Mouse (Mus musculus): ENCODE results near the gene Dmrta1. TPM values are rescaled to one million over a fixed set of nuclear protein-coding genes. Genes with fewer than 3 reads are reported as not detected.

Gene Dmrta1
- polyA plus RNA-seq (2016; fragmentation: Nextera tagmentation; extraction: Ambion mirVana), result 8.4 and 11.1 TPM in 2 replicates

- no peak within 1 kb of the TSS for H3K9ac ChIP-seq
- 36% methylated on average over 5 of the region's 5 CpGs for WGBS
- H3K4me3 ChIP-seq (replicated peaks), result no peak within 1 kb of the TSS
- H3K4me1 ChIP-seq, result peaks cover 20% of the 10 kb centered on the region
- no peaks in the 10 kb centered on the region for H3K27me3 ChIP-seq
- H3K9me3 ChIP-seq, result no peaks in the 10 kb centered on the region
- no peak within 1 kb of the TSS for H3K4me2 ChIP-seq
- ATAC-seq (ENCODE audit: low FRiP score), result peak; percentile 47; the same call in 1 of the 2 replicates
- no peaks in the 10 kb centered on the region for H3K36me3 ChIP-seq (replicated peaks)
- H3K27ac ChIP-seq, result peak within 1 kb of the TSS; percentile 42
Measured at GRCm38 (mm10) chr4:89679195-89679594, at the start of gene Dmrta1. Dmrta1 (plus strand) TSS chr4:89679436.

- H3K4me3 ChIP-seq (replicated peaks), result no peak overlapping the region
- H3K4me1 ChIP-seq, result no peaks in the 10 kb centered on the region
- peak; percentile 65; the same call in 1 of the 2 replicates for ATAC-seq (ENCODE audit: low FRiP score)
- WGBS, result 7% methylated on average over 3 of the region's 3 CpGs
- H3K27me3 ChIP-seq, result 0 out of 2 replicates have a peak, but pooled peaks cover 3% of the 10 kb centered on the region
- no peak overlapping the region for H3K4me2 ChIP-seq
- H3K27ac ChIP-seq, result 0 out of 2 replicates have a peak overlapping the region, but pooled peaks have one; percentile 2
- no peak overlapping the region for H3K9ac ChIP-seq
- no peaks in the 10 kb centered on the region for H3K36me3 ChIP-seq (replicated peaks)
- H3K9me3 ChIP-seq, result no peaks in the 10 kb centered on the region
Measured at GRCm38 (mm10) chr4:89630374-89631079, 48.7 kb upstream of the Dmrta1 start.

DNA sequence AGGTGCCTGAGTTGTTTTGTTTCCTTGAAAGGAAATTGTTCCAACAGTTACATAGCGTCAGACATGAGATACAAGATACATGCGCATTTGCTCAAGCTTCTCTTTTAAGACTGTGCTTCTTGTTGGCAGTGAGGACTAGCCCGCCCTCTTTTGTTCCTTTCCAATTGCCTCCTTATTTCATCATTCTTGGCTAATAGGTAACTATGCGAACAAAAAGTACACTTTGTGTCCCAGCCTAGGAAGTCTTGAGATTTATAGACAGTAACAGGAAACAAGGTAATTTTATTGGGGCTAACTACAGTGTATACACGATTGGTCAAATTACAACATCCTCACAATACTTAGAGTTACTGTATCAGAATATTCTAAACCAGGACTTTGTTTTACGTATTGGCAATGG is 47.7 kb upstream of the Dmrta1 start:
- WGBS, result 60% methylated on average over 6 of the region's 6 CpGs

GRCm38 (mm10) chr4:89638651-89639050 is 40.6 kb upstream of the Dmrta1 start:
- H3K9me3 ChIP-seq, result no peaks in the 10 kb centered on the region
- H3K36me3 ChIP-seq (replicated peaks), result no peaks in the 10 kb centered on the region
- no peak overlapping the region for H3K9ac ChIP-seq
- 15% methylated on average over 6 of the region's 6 CpGs for WGBS
- H3K4me2 ChIP-seq, result no peak overlapping the region
- no peak for ATAC-seq (ENCODE audit: low FRiP score)
- peaks cover 10% of the 10 kb centered on the region for H3K4me1 ChIP-seq
- H3K27me3 ChIP-seq, result peaks cover 9% of the 10 kb centered on the region; the same call in 1 of the 2 replicates
- 0 out of 2 replicates have a peak overlapping the region, but pooled peaks have one; percentile 13 for H3K27ac ChIP-seq
- no peak overlapping the region for H3K4me3 ChIP-seq (replicated peaks)

More for the DNA sequence above, 47.7 kb upstream of the Dmrta1 start:
- no peaks in the 10 kb centered on the region for H3K36me3 ChIP-seq (replicated peaks)
- peak; percentile 31; the same call in 1 of the 2 replicates for ATAC-seq (ENCODE audit: low FRiP score)
- no peaks in the 10 kb centered on the region for H3K4me1 ChIP-seq
- H3K27ac ChIP-seq, result no peak overlapping the region
- H3K9me3 ChIP-seq, result no peaks in the 10 kb centered on the region
- no peak overlapping the region for H3K4me3 ChIP-seq (replicated peaks)
- H3K9ac ChIP-seq, result no peak overlapping the region
- H3K27me3 ChIP-seq, result peaks cover 5% of the 10 kb centered on the region; the same call in 1 of the 2 replicates
- no peak overlapping the region for H3K4me2 ChIP-seq

GRCm38 (mm10) chr4:89644235-89645115 is 34.8 kb upstream of the Dmrta1 start:
- Histone ChIP-seq H3K27me3 (no peaks in the 10 kb centered on the region), H3K9ac (no peak overlapping the region), H3K4me3 (replicated peaks) (no peak overlapping the region), H3K9me3 (no peaks in the 10 kb centered on the region), H3K4me1 (peaks cover 11% of the 10 kb centered on the region; the same call in 1 of the 2 replicates), H3K36me3 (replicated peaks) (no peaks in the 10 kb centered on the region), H3K27ac (no peak overlapping the region), H3K4me2 (no peak overlapping the region)
- ATAC-seq (ENCODE audit: low FRiP score), result peak; percentile 73; the same call in 1 of the 2 replicates
- 48% methylated on average over 9 of the region's 9 CpGs for WGBS

DNA sequence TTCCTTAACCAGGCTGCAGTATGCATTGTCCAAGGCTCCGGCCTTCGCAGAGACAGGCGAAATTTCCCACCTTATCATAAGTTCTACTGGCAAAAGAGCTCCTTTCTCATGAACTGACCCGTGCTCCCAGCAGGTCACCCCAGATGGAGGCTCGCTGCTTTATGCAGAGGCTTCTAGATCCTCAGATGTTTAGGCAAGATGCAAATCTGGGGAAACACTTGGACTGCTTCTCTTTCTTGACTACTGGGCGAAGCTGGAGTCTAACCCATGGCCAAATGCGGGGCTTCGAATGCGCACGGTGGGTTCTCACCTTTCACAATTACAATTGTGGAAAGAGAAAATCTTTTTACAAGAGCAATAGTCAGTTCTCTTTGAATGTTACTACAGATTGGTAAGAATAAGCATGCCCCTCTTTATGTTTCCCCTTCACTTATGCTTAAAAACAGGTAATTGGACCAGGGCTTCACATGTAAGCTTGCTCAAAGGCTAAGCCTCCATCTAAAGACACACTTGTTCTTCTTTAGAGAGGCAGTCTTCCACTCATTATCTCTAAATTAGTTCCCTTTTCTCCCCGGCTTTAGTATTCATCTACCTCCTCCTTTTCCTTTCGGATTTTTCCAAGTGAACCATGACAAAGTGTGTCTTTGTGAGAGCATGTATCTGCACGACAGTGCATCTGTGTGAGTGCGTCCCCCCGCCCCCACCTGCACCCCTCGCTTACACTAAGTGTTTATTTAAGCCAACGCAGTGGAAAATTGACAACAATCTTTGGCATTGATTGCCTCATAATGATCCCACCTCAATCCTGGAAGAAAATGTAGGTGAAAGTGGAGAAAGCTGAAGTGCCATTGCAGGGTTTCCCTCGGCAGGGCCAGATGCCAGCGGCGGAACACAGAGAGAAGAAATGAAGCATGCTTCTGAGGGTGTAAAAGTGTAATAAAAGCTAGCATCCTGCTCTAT is 28.6 kb upstream of the Dmrta1 start:
- Histone ChIP-seq H3K4me2 (peak overlapping the region; percentile 25), H3K36me3 (replicated peaks) (no peaks in the 10 kb centered on the region), H3K9me3 (no peaks in the 10 kb centered on the region), H3K27me3 (no peaks in the 10 kb centered on the region), H3K9ac (no peak overlapping the region), H3K4me3 (replicated peaks) (no peak overlapping the region), H3K4me1 (peaks cover 22% of the 10 kb centered on the region), H3K27ac (peak overlapping the region; percentile 83)
- WGBS, result 20% methylated on average over 20 of the region's 20 CpGs
- ATAC-seq (ENCODE audit: low FRiP score), result peak; percentile 92

- no peak overlapping the region for H3K4me3 ChIP-seq (replicated peaks)
Measured at GRCm38 (mm10) chr4:89651312-89651686, 27.9 kb upstream of the Dmrta1 start.

DNA sequence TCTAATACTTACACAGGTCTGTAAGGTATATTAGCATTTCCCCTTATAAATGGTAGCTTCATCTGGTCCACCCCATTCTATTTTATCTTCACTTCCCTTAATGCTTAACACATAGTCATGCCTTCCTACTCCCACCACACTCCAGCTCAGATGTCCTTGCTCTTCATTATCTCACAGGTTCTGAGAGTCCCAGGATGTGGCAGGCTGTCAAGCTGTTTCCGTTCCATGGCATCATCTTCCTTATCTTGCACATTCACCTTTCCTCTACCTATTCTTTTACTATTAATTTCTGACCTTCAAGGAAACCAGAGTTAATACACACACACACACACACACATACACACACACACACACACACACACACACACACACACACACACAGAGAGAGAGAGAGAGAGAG is 27.5 kb upstream of the Dmrta1 start:
- 76% methylated on average over 1 of the region's 1 CpGs for WGBS
- Histone ChIP-seq H3K4me1 (peaks cover 19% of the 10 kb centered on the region), H3K4me3 (replicated peaks) (no peak overlapping the region), H3K4me2 (no peak overlapping the region), H3K9ac (no peak overlapping the region), H3K27ac (peak overlapping the region; percentile 75), H3K9me3 (no peaks in the 10 kb centered on the region), H3K36me3 (replicated peaks) (no peaks in the 10 kb centered on the region), H3K27me3 (no peaks in the 10 kb centered on the region)
- peak; percentile 25; the same call in 1 of the 2 replicates for ATAC-seq (ENCODE audit: low FRiP score)

More at GRCm38 (mm10) chr4:89651312-89651686, 27.9 kb upstream of the Dmrta1 start:
- H3K36me3 ChIP-seq (replicated peaks), result no peaks in the 10 kb centered on the region
- 18% methylated on average over 2 of the region's 2 CpGs for WGBS
- H3K9me3 ChIP-seq, result no peaks in the 10 kb centered on the region
- H3K27me3 ChIP-seq, result no peaks in the 10 kb centered on the region
- peak overlapping the region; percentile 75 for H3K27ac ChIP-seq
- peak overlapping the region; percentile 25 for H3K4me2 ChIP-seq
- ATAC-seq (ENCODE audit: low FRiP score), result peak; percentile 45; the same call in 1 of the 2 replicates
- peaks cover 19% of the 10 kb centered on the region for H3K4me1 ChIP-seq
- no peak overlapping the region for H3K9ac ChIP-seq

DNA sequence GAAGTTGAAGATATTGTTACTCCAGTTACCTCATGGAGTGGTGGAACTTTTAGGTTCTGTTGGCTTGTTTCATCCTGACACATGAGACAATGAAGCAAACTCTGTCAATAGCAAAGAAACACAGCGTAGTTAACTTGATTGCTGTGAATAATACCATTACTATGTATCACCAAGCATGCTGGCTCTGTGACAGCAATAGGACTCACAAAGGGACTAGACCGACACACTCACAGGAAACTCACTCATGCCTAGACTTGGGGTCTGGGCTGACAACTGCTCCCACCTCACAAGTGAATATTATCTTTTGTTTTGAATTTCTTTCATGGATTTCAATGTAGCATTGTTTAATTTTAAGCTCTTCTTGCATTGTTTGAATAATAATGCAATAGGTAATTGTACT is 15.8 kb upstream of the Dmrta1 start:
- H3K27me3 ChIP-seq, result no peaks in the 10 kb centered on the region
- no peak overlapping the region for H3K27ac ChIP-seq
- H3K9me3 ChIP-seq, result no peaks in the 10 kb centered on the region
- H3K36me3 ChIP-seq (replicated peaks), result no peaks in the 10 kb centered on the region
- H3K4me2 ChIP-seq, result no peak overlapping the region
- no peak overlapping the region for H3K4me3 ChIP-seq (replicated peaks)
- no peak overlapping the region for H3K9ac ChIP-seq
- WGBS, result 53% methylated on average over 2 of the region's 2 CpGs
- peak; percentile 57; the same call in 1 of the 2 replicates for ATAC-seq (ENCODE audit: low FRiP score)
- H3K4me1 ChIP-seq, result no peaks in the 10 kb centered on the region; the same call in 1 of the 2 replicates

- no peak overlapping the region for H3K27ac ChIP-seq
- no peak overlapping the region for H3K9ac ChIP-seq
- peaks cover 18% of the 10 kb centered on the region for H3K4me1 ChIP-seq
- H3K4me2 ChIP-seq, result no peak overlapping the region
- no peaks in the 10 kb centered on the region for H3K27me3 ChIP-seq
- WGBS, result 86% methylated on average over 3 of the region's 3 CpGs
- no peaks in the 10 kb centered on the region for H3K36me3 ChIP-seq (replicated peaks)
- H3K4me3 ChIP-seq (replicated peaks), result no peak overlapping the region
- no peak for ATAC-seq (ENCODE audit: low FRiP score)
- H3K9me3 ChIP-seq, result no peaks in the 10 kb centered on the region
Measured at GRCm38 (mm10) chr4:89674711-89675110, 4.5 kb upstream of the Dmrta1 start.

GRCm38 (mm10) chr4:89677903-89678302 is 1.3 kb upstream of the Dmrta1 start:
- Histone ChIP-seq H3K9me3 (no peaks in the 10 kb centered on the region), H3K4me2 (no peak overlapping the region), H3K36me3 (replicated peaks) (no peaks in the 10 kb centered on the region), H3K9ac (no peak overlapping the region), H3K27ac (peak overlapping the region; percentile 54), H3K27me3 (no peaks in the 10 kb centered on the region), H3K4me1 (peaks cover 20% of the 10 kb centered on the region), H3K4me3 (replicated peaks) (no peak overlapping the region)
- peak; percentile 65; the same call in 1 of the 2 replicates for ATAC-seq (ENCODE audit: low FRiP score)
- WGBS, result 17% methylated on average over 7 of the region's 7 CpGs

Data from forebrain, embryonic 12.5 days (tissue).